Mouse (Mus musculus) cortical plate, adult 2 months (tissue): ENCODE data around the gene Rhoa.

Experiments
- CTCF ChIP-seq: fragments of 200-500 bp; IDR thresholded peaks from 2 replicates; pipeline ENCODE4 v1.5.1; 2011; ENCODE audit warnings: mild to moderate bottlenecking, control low read depth, low read length; ENCODE audit not compliant: insufficient read depth; ENCODE audit errors: extremely low read depth
- POLR2A ChIP-seq: fragments of 200-500 bp; IDR thresholded peaks from 2 replicates; pipeline ENCODE4 v1.6.1; 2011; ENCODE audit warnings: mild to moderate bottlenecking, low read length, control low read depth; ENCODE audit not compliant: insufficient read depth; ENCODE audit errors: extremely low read depth

- TF ChIP-seq CTCF (no peak), POLR2A (peak; percentile 55; the same call in 1 of the 2 replicates)
These were observed 42.2 kb upstream of the Rhoa start, which contains the start of gene Dag1 for GRCm38 (mm10) chr9:108263690-108264190.
